Mouse (Mus musculus): ENCODE results near the gene Olfr644.

- TF ChIP-seq TAL1 (IDR thresholded peaks at IDR 0.05; ENCODE audit: low read length) (no peak), GATA1 (IDR thresholded peaks at IDR 0.05; ENCODE audit: low read length) (no peak)
Observed at GRCm38 (mm10) chr7:104017203-104017602, 54.5 kb downstream of the Olfr644 start, which contains the start of gene Olfr639.
